Mouse (Mus musculus) neural tube, embryonic 13.5 days (tissue): ENCODE measurements at regions not wholly inside any gene's neighbourhood (a gene's known extent, or its start where the extent isn't known, plus 50 kb on each side); places are given as distances from the start of the nearest gene placed in this dataset.

Experiments used
- ATAC-seq: fragments of 200-750 bp; cut with Nextera tagmentation; 2 replicates; pipeline ENCODE4 v1.8.0; 2017; ENCODE audit warnings: low read depth, mild to moderate bottlenecking, moderate TSS enrichment, moderate library complexity
- H3K27ac ChIP-seq: fragments of 300-500 bp; sonication (generic); replicated peaks from 2 replicates; pipeline ENCODE4 v1.5.1; 2015; ENCODE audit warnings: moderate library complexity, mild to moderate bottlenecking, inconsistent platforms
- H3K27me3 ChIP-seq: fragments of 300-500 bp; sonication (generic); 2 replicates; pipeline ENCODE4 v1.6.1; 2015; ENCODE audit warnings: mild to moderate bottlenecking, inconsistent platforms
- H3K36me3 ChIP-seq: fragments of 300-500 bp; sonication (generic); 2 replicates; pipeline ENCODE4 v1.6.1; 2015; ENCODE audit warnings: mild to moderate bottlenecking, inconsistent platforms
- H3K4me1 ChIP-seq: fragments of 300-500 bp; sonication (generic); replicated peaks from 2 replicates; pipeline ENCODE4 v1.6.1; 2015; ENCODE audit warnings: inconsistent platforms
- H3K4me2 ChIP-seq: fragments of 300-500 bp; sonication (generic); 2 replicates; pipeline ENCODE4 v1.6.1; 2015; ENCODE audit warnings: inconsistent platforms, mild to moderate bottlenecking, moderate library complexity
- H3K4me3 ChIP-seq: fragments of 300-500 bp; sonication (generic); 2 replicates; pipeline ENCODE4 v1.5.1; 2015; ENCODE audit warnings: mild to moderate bottlenecking, inconsistent platforms
- H3K9ac ChIP-seq: fragments of 300-500 bp; sonication (generic); 2 replicates; pipeline ENCODE4 v1.6.1; 2015; ENCODE audit warnings: moderate library complexity, mild to moderate bottlenecking, inconsistent platforms
- H3K9me3 ChIP-seq: fragments of 300-500 bp; sonication (generic); 2 replicates; pipeline ENCODE4 v1.6.1; 2016; ENCODE audit warnings: inconsistent platforms
- WGBS: fragments of 180-500 bp; shearing (Covaris S2); methylation state at CpG from one replicate; pipeline ENCODE4 v1.1.7; 2015; 5-methylcytosine and 5-hydroxymethylcytosine counted together

GRCm38 (mm10) chr13:6060229-6060845 lies 199.1 kb downstream of the Klf6 start:
- no peak for ATAC-seq
- 60% methylated on average over 8 of the region's 8 CpGs for WGBS
- no peak overlapping the region for H3K4me2 ChIP-seq
- no peak overlapping the region for H3K27ac ChIP-seq
- H3K36me3 ChIP-seq: no peaks in the 10 kb centered on the region
- H3K27me3 ChIP-seq: no peaks in the 10 kb centered on the region
- no peaks in the 10 kb centered on the region for H3K9me3 ChIP-seq
- H3K9ac ChIP-seq: no peak overlapping the region
- no peaks in the 10 kb centered on the region for H3K4me1 ChIP-seq
- H3K4me3 ChIP-seq: no peak overlapping the region

- Histone ChIP-seq H3K4me3 (no peak overlapping the region), H3K36me3 (no peaks in the 10 kb centered on the region), H3K27me3 (no peaks in the 10 kb centered on the region), H3K9ac (no peak overlapping the region), H3K4me2 (no peak overlapping the region), H3K4me1 (no peaks in the 10 kb centered on the region), H3K9me3 (no peaks in the 10 kb centered on the region), H3K27ac (no peak overlapping the region)
- 86% methylated on average over 4 of the region's 4 CpGs for WGBS
- no peak for ATAC-seq
Measured at GRCm38 (mm10) chr13:6062305-6062704, 201.0 kb downstream of the Klf6 start.

GRCm38 (mm10) chr13:6062729-6063386 lies 201.6 kb downstream of the Klf6 start:
- Histone ChIP-seq H3K9ac (no peak overlapping the region), H3K4me2 (no peak overlapping the region), H3K4me3 (no peak overlapping the region), H3K9me3 (no peaks in the 10 kb centered on the region), H3K36me3 (no peaks in the 10 kb centered on the region), H3K27ac (no peak overlapping the region), H3K4me1 (no peaks in the 10 kb centered on the region), H3K27me3 (no peaks in the 10 kb centered on the region)
- WGBS: 82% methylated on average over 3 of the region's 3 CpGs
- ATAC-seq: no peak

- WGBS: 90% methylated on average over 4 of the region's 4 CpGs
- Histone ChIP-seq H3K9me3 (no peaks in the 10 kb centered on the region), H3K4me2 (no peak overlapping the region), H3K4me1 (no peaks in the 10 kb centered on the region), H3K9ac (no peak overlapping the region), H3K4me3 (no peak overlapping the region), H3K36me3 (no peaks in the 10 kb centered on the region), H3K27ac (no peak overlapping the region), H3K27me3 (no peaks in the 10 kb centered on the region)
- no peak for ATAC-seq
Measured at GRCm38 (mm10) chr13:6076978-6077825, 215.9 kb downstream of the Klf6 start.

- no peaks in the 10 kb centered on the region for H3K9me3 ChIP-seq
- WGBS: 40% methylated on average over 2 of the region's 2 CpGs
- H3K36me3 ChIP-seq: no peaks in the 10 kb centered on the region
- H3K27ac ChIP-seq: no peak overlapping the region
- no peak overlapping the region for H3K9ac ChIP-seq
- no peaks in the 10 kb centered on the region for H3K27me3 ChIP-seq
- ATAC-seq: no peak
- no peak overlapping the region for H3K4me2 ChIP-seq
- no peaks in the 10 kb centered on the region for H3K4me1 ChIP-seq
- no peak overlapping the region for H3K4me3 ChIP-seq
Measured at GRCm38 (mm10) chr13:6085891-6086290, 224.6 kb downstream of the Klf6 start.

GRCm38 (mm10) chr13:6109018-6109657 lies 247.9 kb downstream of the Klf6 start:
- no peak overlapping the region for H3K9ac ChIP-seq
- no peak overlapping the region for H3K27ac ChIP-seq
- no peaks in the 10 kb centered on the region for H3K9me3 ChIP-seq
- ATAC-seq: no peak
- H3K36me3 ChIP-seq: no peaks in the 10 kb centered on the region
- no peak overlapping the region for H3K4me2 ChIP-seq
- H3K4me1 ChIP-seq: no peaks in the 10 kb centered on the region
- H3K4me3 ChIP-seq: no peak overlapping the region
- whole genome bisulfite sequencing: 82% methylated on average over 7 of the region's 7 CpGs
- no peaks in the 10 kb centered on the region for H3K27me3 ChIP-seq

- H3K27ac ChIP-seq: no peak overlapping the region
- H3K9ac ChIP-seq: no peak overlapping the region
- H3K36me3 ChIP-seq: no peaks in the 10 kb centered on the region
- no peaks in the 10 kb centered on the region for H3K9me3 ChIP-seq
- H3K27me3 ChIP-seq: no peaks in the 10 kb centered on the region
- 91% methylated on average over 1 of the region's 1 CpGs for WGBS
- no peak overlapping the region for H3K4me2 ChIP-seq
- H3K4me1 ChIP-seq: no peaks in the 10 kb centered on the region
- no peak overlapping the region for H3K4me3 ChIP-seq
- no peak for ATAC-seq
Measured at GRCm38 (mm10) chr13:6119703-6120102, 258.4 kb downstream of the Klf6 start.

GRCm38 (mm10) chr13:6127311-6127710 lies 266.0 kb downstream of the Klf6 start:
- Histone ChIP-seq H3K36me3 (no peaks in the 10 kb centered on the region), H3K9me3 (no peaks in the 10 kb centered on the region), H3K27me3 (no peaks in the 10 kb centered on the region), H3K4me3 (no peak overlapping the region), H3K4me1 (no peaks in the 10 kb centered on the region), H3K9ac (no peak overlapping the region), H3K4me2 (no peak overlapping the region), H3K27ac (no peak overlapping the region)
- no peak for ATAC-seq
- 100% methylated on average over 1 of the region's 1 CpGs for WGBS

- no peak for ATAC-seq
- Histone ChIP-seq H3K4me1 (no peaks in the 10 kb centered on the region), H3K4me3 (no peak overlapping the region), H3K9me3 (no peaks in the 10 kb centered on the region), H3K36me3 (no peaks in the 10 kb centered on the region), H3K4me2 (no peak overlapping the region), H3K9ac (no peak overlapping the region), H3K27ac (no peak overlapping the region), H3K27me3 (no peaks in the 10 kb centered on the region)
- 85% methylated on average over 1 of the region's 1 CpGs for WGBS
Measured at GRCm38 (mm10) chr13:6128903-6129302, 267.6 kb downstream of the Klf6 start.

GRCm38 (mm10) chr13:6131363-6131762 lies 270.1 kb downstream of the Klf6 start:
- no peak overlapping the region for H3K4me2 ChIP-seq
- WGBS: 70% methylated on average over 2 of the region's 2 CpGs
- ATAC-seq: no peak
- no peak overlapping the region for H3K9ac ChIP-seq
- no peaks in the 10 kb centered on the region for H3K4me1 ChIP-seq
- H3K27me3 ChIP-seq: no peaks in the 10 kb centered on the region
- H3K27ac ChIP-seq: no peak overlapping the region
- H3K9me3 ChIP-seq: no peaks in the 10 kb centered on the region
- H3K4me3 ChIP-seq: no peak overlapping the region
- H3K36me3 ChIP-seq: no peaks in the 10 kb centered on the region

GRCm38 (mm10) chr13:6137170-6137569 lies 275.9 kb downstream of the Klf6 start:
- H3K36me3 ChIP-seq: no peaks in the 10 kb centered on the region
- no peak overlapping the region for H3K4me2 ChIP-seq
- H3K27ac ChIP-seq: no peak overlapping the region
- H3K9me3 ChIP-seq: no peaks in the 10 kb centered on the region
- no peak overlapping the region for H3K4me3 ChIP-seq
- 16% methylated on average over 4 of the region's 4 CpGs for WGBS
- no peak overlapping the region for H3K9ac ChIP-seq
- ATAC-seq: no peak
- no peaks in the 10 kb centered on the region for H3K27me3 ChIP-seq
- H3K4me1 ChIP-seq: no peaks in the 10 kb centered on the region

GRCm38 (mm10) chr13:6142771-6143170 lies 281.5 kb downstream of the Klf6 start:
- no peak overlapping the region for H3K4me3 ChIP-seq

More at GRCm38 (mm10) chr13:6142771-6143170, 281.5 kb downstream of the Klf6 start:
- Histone ChIP-seq H3K4me2 (no peak overlapping the region), H3K36me3 (no peaks in the 10 kb centered on the region), H3K4me1 (no peaks in the 10 kb centered on the region), H3K27me3 (no peaks in the 10 kb centered on the region), H3K27ac (no peak overlapping the region), H3K9me3 (no peaks in the 10 kb centered on the region), H3K9ac (no peak overlapping the region)
- WGBS: 20% methylated on average over 2 of the region's 2 CpGs
- no peak for ATAC-seq
